Mouse (Mus musculus): ENCODE data around the gene Nup85.
"Not testable (repeated sequence)": the region's sequence is repeated elsewhere in the genome, so short reads cannot be mapped to it uniquely, and the experiment has no call there.

Nup85 gene

GRCm38 (mm10) chr11:115564064-115564809, at the start of gene Nup85:
Gene Nup85 (plus strand): TSS chr11:115564434.
- in situ Hi-C loops (cut with MboI, MseI): no loop called here

GRCm38 (mm10) chr11:115515021-115515420, 49.2 kb upstream of the Nup85 start:
- in situ Hi-C loops (cut with MboI, MseI): no loop called here

- in situ Hi-C loops (cut with MboI, MseI): no loop called here
Measured at GRCm38 (mm10) chr11:115516942-115517341, 47.3 kb upstream of the Nup85 start.

- in situ Hi-C loops (cut with MboI, MseI): no loop called here
Measured at GRCm38 (mm10) chr11:115518693-115519092, 45.5 kb upstream of the Nup85 start.

GRCm38 (mm10) chr11:115519581-115519980, 44.7 kb upstream of the Nup85 start:
- in situ Hi-C loops (cut with MboI, MseI): no loop called here

- in situ Hi-C loops (cut with MboI, MseI): no loop called here
Measured at GRCm38 (mm10) chr11:115520218-115520617, 44.0 kb upstream of the Nup85 start.

DNA sequence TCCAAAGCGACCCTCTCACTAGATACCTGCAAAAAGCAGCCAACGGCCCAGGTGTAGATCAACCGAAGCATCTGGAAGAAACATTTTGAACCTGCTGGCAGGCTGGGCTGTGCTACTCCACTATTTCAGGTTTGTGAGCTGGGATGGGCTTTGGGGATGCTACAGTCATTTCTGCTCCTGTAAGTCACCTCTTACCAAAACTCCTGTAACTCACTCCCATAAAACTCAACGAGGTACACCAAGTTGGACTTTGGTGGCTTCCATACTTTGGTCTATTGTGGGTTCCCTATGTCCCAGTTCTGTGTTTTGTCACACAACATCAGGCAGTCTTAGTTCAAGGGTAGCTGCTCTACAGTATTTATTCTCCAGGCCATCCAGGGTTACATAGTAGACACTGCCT, 43.2 kb upstream of the Nup85 start:
- in situ Hi-C loops (cut with MboI, MseI): no loop called here

GRCm38 (mm10) chr11:115522238-115522637, 42.0 kb upstream of the Nup85 start:
- in situ Hi-C loops (cut with MboI, MseI): no loop called here

DNA sequence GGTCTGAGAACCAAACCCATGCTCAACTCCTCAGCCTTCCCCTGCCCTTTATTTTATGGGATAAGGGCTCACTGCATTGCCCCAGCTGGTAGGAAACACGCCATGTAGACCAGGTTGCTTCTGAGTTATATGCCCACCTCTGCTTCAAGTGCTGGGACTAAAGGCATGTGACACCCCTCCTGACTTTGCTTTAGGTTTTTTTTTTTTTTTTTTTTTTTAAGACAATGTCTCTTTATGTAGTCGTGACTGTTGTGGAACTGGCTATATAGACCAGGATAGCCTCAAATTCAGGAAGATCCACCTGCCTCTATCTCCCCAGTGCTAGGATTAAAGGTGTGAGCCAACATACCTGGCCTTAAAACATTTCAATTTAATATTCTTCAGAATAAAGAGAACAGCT, 41.5 kb upstream of the Nup85 start:
- in situ Hi-C loops (cut with MboI, MseI): no loop called here

- in situ Hi-C loops (cut with MboI, MseI): not testable (repeated sequence)
Measured at GRCm38 (mm10) chr11:115526446-115526845, 37.8 kb upstream of the Nup85 start.

GRCm38 (mm10) chr11:115534759-115535371, 29.4 kb upstream of the Nup85 start:
- in situ Hi-C loops (cut with MboI, MseI): no loop called here

- in situ Hi-C loops (cut with MboI, MseI): no loop called here
Measured at GRCm38 (mm10) chr11:115535401-115536037, 28.7 kb upstream of the Nup85 start.

- in situ Hi-C loops (cut with MboI, MseI): no loop called here
Measured at GRCm38 (mm10) chr11:115536038-115536681, 28.1 kb upstream of the Nup85 start, which contains the start of gene Sumo2. Gene Sumo2 (minus strand): TSS chr11:115536276.

GRCm38 (mm10) chr11:115536856-115537568, 27.2 kb upstream of the Nup85 start:
- in situ Hi-C loops (cut with MboI, MseI): no loop called here

- in situ Hi-C loops (cut with MboI, MseI): no loop called here
Measured at GRCm38 (mm10) chr11:115538045-115538444, 26.2 kb upstream of the Nup85 start.

DNA sequence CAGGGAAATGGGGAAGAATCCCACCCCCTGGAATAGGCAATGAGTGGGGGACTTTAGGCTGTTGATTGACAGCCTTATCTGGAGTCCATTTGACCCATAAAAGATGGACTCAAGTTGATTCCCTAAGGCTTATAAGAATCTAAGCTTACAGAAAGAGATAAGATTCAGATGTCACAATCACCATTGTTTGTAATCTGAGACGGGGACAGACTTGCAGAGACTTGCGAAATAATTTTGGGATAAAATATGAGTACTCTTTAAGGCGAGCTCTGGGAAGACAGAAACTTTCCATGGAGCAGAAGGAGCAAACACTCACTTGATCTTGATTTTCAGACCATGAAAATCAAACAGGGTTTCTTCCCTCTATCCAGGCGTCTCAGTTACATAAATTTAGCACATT, 20.7 kb upstream of the Nup85 start:
- in situ Hi-C loops (cut with MboI, MseI): no loop called here

DNA sequence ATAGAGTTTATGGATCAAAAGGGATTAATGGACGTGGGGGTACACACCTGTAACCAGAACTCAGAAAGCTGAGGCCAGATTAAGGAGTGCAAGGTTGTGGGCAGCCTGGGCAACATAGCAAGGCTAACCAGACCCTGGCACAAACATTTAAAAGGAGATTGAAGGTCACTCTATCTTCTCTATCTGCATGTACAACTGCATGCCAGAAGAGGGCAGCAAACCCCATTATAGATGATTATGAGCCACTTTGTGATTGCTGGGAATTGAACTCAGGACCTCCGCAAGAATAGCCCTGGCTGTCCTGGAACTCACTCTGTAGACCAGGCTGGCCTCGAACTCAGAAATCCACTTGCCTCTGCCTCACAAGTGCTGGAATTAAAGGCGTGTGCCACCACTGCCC, 11.5 kb upstream of the Nup85 start:
- in situ Hi-C loops (cut with MboI, MseI): no loop called here

DNA sequence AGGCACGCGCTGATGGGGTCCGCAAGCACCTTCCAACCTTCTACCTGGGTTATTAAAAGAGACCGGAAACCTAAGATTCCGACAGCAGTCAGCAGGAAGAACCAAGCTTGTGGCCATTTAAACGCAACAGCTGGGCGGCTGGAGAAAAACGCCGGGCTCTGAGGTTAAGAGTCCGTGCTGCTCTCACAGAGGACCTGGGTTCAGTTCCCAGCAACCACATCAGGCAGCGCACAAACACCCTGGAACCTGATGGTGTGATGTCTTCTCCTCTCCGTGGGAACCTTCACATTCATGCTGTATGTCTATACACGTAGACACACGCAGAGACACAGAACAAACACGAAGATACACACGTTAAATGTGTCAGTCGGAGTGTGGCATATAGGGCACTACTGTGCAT, 8.5 kb upstream of the Nup85 start:
- in situ Hi-C loops (cut with MboI, MseI): no loop called here

GRCm38 (mm10) chr11:115563406-115563805, 828 bp upstream of the Nup85 start:
- in situ Hi-C loops (cut with MboI, MseI): no loop called here

GRCm38 (mm10) chr11:115564961-115565360, 727 bp downstream of the Nup85 start:
- in situ Hi-C loops (cut with MboI, MseI): no loop called here

GRCm38 (mm10) chr11:115579080-115579479, 14.8 kb downstream of the Nup85 start:
- in situ Hi-C loops (cut with MboI, MseI): no loop called here
